Mouse (Mus musculus) mouse trophoblast stem cell (cell line): ENCODE results near the gene Dclk2.

Experiments
- in situ Hi-C, 2 experiments: fragments of 300-500 bp; cut with MseI, MboI; formaldehyde crosslinking; loops; 2 replicates in 1 of 2; 3 replicates in 1 of 2; pipeline ENCODE4 v1.15.1; 2025

The Dclk2 gene

GRCm38 (mm10) chr3:86920343-86921083 lies at the start of gene Dclk2:
Dclk2 (minus strand) TSS chr3:86920852.
- in situ Hi-C loops, result no loop called here

- in situ Hi-C loops, result no loop called here
Observed at GRCm38 (mm10) chr3:86962665-86963435, 42.2 kb upstream of the Dclk2 start.

- in situ Hi-C loops, result no loop called here
Observed at GRCm38 (mm10) chr3:86961395-86961669, 40.7 kb upstream of the Dclk2 start.

GRCm38 (mm10) chr3:86960656-86961394 lies 40.2 kb upstream of the Dclk2 start:
- in situ Hi-C loops, result no loop called here

- in situ Hi-C loops, result no loop called here
Observed at GRCm38 (mm10) chr3:86959088-86959487, 38.4 kb upstream of the Dclk2 start.

- in situ Hi-C loops, result no loop called here
Observed at GRCm38 (mm10) chr3:86955376-86955775, 34.7 kb upstream of the Dclk2 start.

GRCm38 (mm10) chr3:86954521-86954920 lies 33.9 kb upstream of the Dclk2 start:
- in situ Hi-C loops, result no loop called here

GRCm38 (mm10) chr3:86953819-86954218 lies 33.2 kb upstream of the Dclk2 start:
- in situ Hi-C loops, result no loop called here

- in situ Hi-C loops, result no loop called here
Observed at GRCm38 (mm10) chr3:86950652-86951051, 30.0 kb upstream of the Dclk2 start.

- in situ Hi-C loops, result no loop called here
Observed at GRCm38 (mm10) chr3:86936254-86936836, 15.7 kb upstream of the Dclk2 start.

GRCm38 (mm10) chr3:86933446-86933845 lies 12.8 kb upstream of the Dclk2 start:
- in situ Hi-C loops, result no loop called here

GRCm38 (mm10) chr3:86923686-86924085 lies 3.0 kb upstream of the Dclk2 start:
- in situ Hi-C loops, result no loop called here

GRCm38 (mm10) chr3:86921181-86921975 lies 726 bp upstream of the Dclk2 start:
- in situ Hi-C loops, result no loop called here

- in situ Hi-C loops, result no loop called here
Observed at GRCm38 (mm10) chr3:86919641-86920342, 860 bp downstream of the Dclk2 start.

GRCm38 (mm10) chr3:86917048-86917447 lies 3.6 kb downstream of the Dclk2 start:
- in situ Hi-C loops, result no loop called here

GRCm38 (mm10) chr3:86916626-86917025 lies 4.0 kb downstream of the Dclk2 start:
- in situ Hi-C loops, result no loop called here

GRCm38 (mm10) chr3:86915291-86915690 lies 5.4 kb downstream of the Dclk2 start:
- in situ Hi-C loops, result no loop called here

GRCm38 (mm10) chr3:86914316-86914715 lies 6.3 kb downstream of the Dclk2 start:
- in situ Hi-C loops, result no loop called here

GRCm38 (mm10) chr3:86898366-86898765 lies 22.3 kb downstream of the Dclk2 start:
- in situ Hi-C loops, result no loop called here

GRCm38 (mm10) chr3:86897551-86897950 lies 23.1 kb downstream of the Dclk2 start:
- in situ Hi-C loops, result no loop called here

GRCm38 (mm10) chr3:86897066-86897465 lies 23.6 kb downstream of the Dclk2 start:
- in situ Hi-C loops, result no loop called here
